Mouse (Mus musculus): ENCODE results near the gene Cplx2.

DNA sequence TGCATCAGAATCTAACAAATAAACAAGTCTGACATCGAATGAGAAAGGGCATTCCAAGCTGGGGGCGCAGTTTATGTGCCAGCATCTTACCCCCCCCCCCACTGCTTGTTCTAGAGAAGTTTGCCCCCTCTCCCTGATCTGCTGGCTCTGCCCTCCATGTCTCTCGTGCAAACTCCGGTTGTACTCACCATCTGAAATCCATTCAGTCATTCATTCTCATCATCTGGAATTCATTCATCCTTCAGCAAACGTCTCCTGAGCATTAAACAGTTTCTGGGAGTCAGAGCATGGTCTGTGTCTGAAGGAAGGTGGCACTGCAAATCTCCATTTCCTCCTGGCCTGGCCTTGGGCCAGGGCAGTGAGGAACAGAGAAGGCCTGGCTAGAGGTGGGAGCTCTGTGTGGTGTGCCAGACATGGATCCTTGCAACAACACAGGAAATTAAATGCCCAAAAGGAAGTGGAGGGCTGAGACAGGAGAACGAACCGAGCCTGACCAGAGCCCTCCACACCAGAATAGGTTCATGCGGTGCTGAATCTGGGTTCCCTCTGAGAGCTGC, 38.1 kb upstream of the Cplx2 start:
- TF ChIP-seq CTCF (IDR thresholded peaks at IDR 0.05; ENCODE audit: extremely low read depth, insufficient read depth, insufficient read length, insufficient replicate concordance) (no peak), POLR2A (IDR thresholded peaks at IDR 0.05; ENCODE audit: low read depth, low read length) (no peak)

Data from spleen, adult 2 months (tissue).